Mouse (Mus musculus) thymus, postnatal 25 days (tissue): ENCODE measurements around the gene Gm10197.
A peak's percentile ranks its signal among the peaks of the same experiment; 100 is the strongest.
"Not testable (repeated sequence)": the region's sequence is repeated elsewhere in the genome, so short reads cannot be mapped to it uniquely, and the experiment has no call there.

Source experiments
- DNase-seq: peaks from one replicate; pipeline ENCODE4 v3.0.0; 2022

Gm10197 gene

GRCm38 (mm10) chr19:53371666-53372065 is at the start of gene Gm10197:
Gm10197 (minus strand) TSS chr19:53371766.
- DNase-seq: no peak

GRCm38 (mm10) chr19:53420924-53421582 is 49.5 kb upstream of the Gm10197 start:
- DNase-seq: peak; percentile 82

- peak; percentile 87 for DNase-seq
Observed at GRCm38 (mm10) chr19:53419834-53420233, 48.3 kb upstream of the Gm10197 start.

DNA sequence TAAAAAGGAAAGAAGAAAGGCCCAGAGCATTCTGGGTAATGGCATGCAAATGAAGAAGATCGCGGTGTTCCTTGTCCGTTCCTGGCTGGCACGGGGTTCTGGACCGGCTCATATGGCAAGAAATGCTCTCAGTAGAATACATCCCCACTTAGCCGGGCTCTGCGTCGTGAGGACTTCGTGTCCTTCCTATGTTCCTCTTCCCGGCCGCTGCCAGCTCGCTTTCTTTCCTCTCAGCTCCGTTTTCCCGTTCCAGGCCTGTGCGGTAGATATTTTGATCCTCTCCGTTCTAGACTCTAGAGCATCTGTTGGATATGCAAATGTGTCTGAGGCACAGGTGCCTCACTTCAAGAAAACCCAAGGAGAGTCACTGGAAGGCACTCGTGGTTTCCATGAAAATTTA is 43.6 kb upstream of the Gm10197 start:
- DNase-seq: no peak

GRCm38 (mm10) chr19:53414650-53415049 is 43.1 kb upstream of the Gm10197 start:
- no peak for DNase-seq

- no peak for DNase-seq
Observed at GRCm38 (mm10) chr19:53413617-53414380, 42.2 kb upstream of the Gm10197 start.

DNA sequence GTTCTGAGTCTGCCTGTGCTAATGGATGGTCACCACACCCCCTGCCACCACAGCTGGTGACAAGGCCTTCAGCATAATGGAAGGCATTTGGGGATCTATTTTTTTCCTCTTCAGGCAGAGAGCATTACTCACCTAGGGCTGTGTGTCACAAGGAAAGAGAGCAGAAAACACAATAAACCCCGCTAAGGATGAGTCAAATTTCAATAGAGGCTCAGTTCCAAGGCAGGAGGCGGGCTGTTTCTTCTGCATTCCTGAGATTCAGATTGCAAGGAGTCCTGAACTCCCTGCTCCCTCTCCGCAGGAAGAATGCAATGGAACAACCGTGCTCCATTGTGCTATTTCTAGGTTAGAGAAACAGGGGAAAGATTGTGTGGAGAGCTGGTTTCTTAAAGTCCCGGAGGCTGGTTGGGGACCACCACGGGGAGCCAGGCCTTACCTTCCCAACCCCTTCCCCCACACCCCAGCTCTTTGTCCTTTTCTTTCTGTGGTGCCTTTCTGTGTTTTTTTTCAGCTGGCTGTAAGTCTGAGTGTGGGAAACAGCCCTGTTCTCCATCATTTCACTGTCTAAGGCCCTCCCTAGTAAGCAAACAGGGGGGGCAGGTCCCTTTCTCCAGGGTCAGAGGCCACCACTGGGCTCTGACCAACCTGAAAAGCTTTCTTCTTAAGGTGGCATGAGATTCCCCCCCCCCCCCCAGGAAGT is 40.7 kb upstream of the Gm10197 start:
- no peak for DNase-seq

DNA sequence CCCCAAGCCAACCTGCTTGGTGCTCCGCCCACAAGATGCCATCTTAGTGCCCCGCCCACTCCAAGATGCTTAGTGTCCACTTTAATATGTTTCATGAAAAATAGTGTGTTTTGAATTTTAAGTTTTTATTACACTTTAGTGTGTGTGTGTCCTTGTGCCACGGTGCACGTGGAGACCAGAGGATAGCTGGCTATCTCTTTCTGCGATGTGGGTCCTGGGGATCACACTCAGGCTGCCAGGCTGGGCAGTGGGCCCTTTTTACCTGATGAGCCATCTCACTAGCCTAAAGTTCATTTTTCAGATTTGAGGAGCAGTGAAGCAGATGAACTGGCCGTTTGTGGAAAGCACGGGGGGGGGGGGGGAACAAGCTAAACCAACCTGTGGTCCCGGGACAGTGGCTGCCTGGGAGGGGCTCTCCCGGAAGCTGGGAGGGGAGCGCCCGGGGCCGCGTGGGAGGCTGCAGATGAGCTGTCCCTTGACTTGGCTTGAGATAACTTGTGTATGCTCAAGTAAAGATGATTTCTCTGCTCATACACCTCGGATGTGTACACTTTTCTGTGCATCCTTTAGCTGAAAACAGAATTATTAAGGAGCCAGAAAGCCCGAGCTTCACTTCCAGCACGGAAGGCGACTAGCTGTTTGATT is 38.2 kb upstream of the Gm10197 start:
- no peak for DNase-seq

DNA sequence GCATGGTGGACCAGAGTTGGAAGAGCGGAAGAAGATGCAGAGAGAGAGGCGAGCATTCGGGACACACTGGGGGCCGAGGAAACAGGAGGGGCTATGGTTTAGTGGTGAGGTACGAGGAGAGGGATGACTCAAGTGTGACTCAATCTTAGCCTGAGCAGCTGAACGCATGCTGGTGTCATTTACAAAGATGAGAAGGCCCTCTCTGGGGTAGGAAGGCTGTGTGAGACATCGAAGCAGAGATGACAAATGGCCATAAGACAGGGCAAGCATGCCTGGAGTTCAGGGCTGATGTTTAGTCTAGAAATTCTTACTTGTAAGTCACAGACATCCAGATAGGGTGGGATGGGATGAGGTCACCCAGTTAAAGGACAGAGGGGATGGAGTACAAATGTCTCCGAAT is 36.8 kb upstream of the Gm10197 start:
- DNase-seq: no peak

DNA sequence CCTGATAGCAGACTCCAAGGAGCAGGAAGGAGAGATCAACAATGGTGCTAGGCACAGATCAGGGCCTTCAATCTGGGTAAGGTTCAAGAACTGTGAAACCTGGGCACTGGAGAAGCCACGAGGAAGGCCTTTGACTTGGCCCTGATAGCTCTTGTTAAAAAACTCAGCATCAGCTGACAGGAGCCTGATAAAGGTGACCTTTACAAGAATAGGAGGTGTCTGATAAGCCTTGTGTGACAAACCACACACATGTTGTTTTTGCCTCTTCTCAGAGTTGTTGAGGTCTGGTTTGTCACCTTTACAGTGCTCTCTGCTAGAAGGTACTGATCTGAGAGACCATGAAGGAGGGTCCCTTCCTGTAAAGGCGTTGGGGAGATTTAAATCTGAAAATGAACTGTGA is 35.8 kb upstream of the Gm10197 start:
- no peak for DNase-seq

- no peak for DNase-seq
Observed at GRCm38 (mm10) chr19:53405810-53406209, 34.2 kb upstream of the Gm10197 start.

DNA sequence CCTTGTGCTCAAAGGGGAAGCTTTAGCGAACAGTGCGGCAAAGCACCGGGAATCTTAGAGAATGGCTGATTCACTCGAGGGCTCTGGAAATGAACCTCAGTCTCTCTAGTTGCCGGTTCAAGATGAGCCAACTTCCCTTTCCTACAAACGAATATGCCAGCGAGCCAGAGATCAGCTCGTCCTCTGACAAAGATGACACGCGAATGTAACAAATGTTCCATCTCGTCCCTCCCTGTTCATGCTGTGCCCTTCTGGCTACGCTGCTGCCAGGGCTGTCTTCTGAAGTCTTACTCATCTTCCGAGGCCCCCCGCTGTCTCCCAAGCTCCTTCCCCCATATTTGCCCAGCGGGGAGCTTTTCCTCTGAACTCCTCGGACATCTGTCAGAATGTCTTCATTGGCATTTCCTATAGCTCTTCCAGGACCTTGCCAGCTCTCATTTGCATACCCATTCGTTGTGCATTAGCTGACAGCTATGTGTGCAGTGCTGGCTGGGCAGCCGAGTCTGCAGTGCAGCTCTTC is 33.3 kb upstream of the Gm10197 start:
- DNase-seq: no peak

DNA sequence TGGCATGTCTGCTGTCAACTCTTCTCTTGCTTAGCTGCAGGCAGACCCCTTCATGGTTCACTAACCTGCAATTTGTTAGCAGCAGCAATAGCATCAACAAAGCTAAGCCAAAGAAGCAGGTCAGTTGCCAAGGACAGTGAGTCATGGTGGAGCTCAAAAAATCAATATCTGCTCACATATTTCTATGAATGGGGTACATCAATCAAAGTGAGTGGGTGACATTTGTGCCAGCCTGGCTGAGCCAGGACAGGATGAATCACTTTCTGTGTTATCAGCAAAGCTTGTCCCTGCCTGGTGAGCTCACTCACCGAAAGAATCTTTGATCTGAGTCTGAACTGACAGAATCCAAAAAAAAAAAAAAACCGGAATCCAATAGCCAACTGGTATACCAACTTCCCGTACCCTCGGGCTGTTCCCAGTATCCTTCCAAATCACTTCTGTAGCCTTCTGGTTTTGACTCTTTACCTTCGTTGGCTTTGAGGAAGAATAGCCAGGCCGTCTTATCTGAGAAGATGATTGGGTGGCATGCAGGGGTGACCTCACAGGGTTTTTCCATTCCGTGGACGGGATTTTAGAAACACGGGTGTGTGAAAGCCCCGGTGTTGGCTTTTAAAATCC is 32.8 kb upstream of the Gm10197 start:
- no peak for DNase-seq

DNA sequence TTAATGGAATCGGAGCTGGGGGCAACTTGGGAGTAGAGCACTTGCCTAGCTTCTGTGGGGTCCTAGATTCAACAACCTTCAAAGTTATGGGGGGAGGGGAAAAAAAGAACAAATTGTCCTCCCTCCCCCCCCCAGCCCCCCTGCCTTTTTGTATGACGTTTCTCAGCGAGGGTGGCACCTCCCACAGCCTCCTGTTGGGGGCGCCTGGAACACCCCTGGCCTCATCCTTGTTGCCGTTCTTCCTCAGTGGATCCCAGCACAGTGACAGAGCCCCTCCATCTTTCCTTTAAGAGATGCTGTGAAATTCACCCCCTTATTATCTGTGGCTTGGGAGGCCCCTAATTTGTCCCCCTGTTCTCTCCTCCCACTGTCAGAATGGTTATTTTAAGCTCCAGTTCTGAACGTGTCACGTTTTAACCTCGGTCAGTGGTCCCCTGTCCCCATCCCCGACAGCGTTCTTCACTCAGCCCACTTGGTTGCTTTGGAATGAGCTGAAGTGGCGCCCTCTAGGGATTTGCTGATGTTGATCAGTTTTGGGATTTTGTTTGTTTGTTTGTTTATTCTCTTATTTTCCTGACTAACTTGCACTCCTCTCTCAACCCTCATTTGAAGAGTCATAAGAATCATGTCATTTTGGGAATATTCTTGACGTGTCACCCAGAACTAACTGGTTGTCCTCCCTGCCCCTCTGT is 31.3 kb upstream of the Gm10197 start:
- DNase-seq: no peak

GRCm38 (mm10) chr19:53400332-53401110 is 29.0 kb upstream of the Gm10197 start:
- no peak for DNase-seq

GRCm38 (mm10) chr19:53399213-53399612 is 27.6 kb upstream of the Gm10197 start:
- DNase-seq: no peak

DNA sequence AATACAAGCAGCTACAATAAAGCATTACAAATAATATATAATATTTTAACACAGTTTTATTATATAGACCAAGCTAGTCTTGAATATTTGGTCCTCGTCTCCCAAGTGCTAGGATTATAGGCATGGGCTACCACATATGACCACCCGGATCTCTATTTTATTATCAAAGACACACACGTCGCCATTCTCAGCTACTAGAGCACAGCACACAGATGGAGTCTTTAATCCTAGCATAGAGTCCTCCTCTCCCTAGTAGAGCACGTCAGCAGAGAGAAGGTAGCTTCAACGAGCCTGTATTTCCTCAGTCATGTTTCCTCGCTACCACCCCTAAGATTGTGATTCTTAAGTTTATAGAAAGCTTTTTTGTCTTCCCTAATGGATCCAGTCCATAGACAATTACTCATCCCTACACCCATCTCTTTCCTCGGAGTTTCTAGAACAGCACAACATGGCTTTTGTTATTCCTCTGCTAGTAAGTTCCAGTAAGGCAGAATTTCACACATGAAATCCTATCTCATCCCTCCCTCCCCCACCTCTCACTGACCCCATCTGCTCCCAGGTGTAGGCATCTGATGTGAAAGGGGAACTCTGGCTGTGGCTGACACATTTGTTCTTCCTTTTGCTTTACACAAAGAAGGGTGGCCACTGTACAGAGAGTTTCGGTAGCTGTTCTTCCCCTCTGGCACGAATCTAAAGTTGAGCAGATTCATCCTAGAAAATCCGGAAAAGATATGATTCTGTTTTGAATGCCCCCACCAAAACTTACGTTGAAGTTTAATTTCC is 26.1 kb upstream of the Gm10197 start:
- DNase-seq: no peak

DNA sequence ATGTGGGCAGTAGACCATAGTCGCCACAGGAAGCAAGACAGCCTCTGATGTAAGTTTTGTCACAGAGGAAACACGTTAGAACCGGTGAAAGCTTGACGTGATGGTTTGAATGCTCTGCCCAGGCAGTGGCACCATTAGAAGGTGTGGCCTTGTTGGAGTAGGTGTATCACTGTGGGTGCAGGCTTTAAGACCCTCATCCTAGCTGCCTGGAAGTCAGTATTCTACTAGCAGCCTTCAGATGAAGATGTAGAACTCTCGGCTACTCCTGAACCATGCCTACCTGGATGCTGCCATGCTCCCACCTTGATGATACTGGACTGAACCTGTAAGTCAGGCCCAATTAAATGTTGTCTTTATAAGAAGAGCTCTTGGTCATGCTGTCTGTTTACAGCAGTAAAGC is 24.2 kb upstream of the Gm10197 start:
- not testable (repeated sequence) for DNase-seq

DNA sequence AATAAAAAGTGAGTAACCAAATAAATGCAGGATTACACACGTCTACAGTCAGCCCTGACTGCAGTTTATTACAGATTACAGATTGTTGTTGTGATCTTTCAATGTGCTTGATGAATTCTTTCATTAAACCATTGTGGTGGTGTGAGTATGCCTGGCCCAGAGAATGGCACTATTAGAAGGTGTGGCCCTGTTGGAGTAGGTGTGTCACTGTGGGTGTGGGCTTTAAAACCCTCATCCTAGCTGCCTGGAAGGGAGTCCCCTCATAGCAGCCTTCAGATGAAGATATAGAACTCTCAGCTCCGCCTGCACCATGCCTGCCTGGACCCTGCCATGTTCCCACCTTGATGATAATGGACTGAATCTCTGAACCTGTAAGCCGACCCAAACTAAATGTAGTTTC is 23.4 kb upstream of the Gm10197 start:
- DNase-seq: not testable (repeated sequence)

GRCm38 (mm10) chr19:53394552-53394951 is 23.0 kb upstream of the Gm10197 start:
- DNase-seq: peak; percentile 21
